Mouse (Mus musculus): ENCODE measurements around the gene Hopx. TPM values are rescaled to one million over a fixed set of nuclear protein-coding genes. Genes with fewer than 3 reads are reported as not detected.

The Hopx gene
- polyA plus RNA-seq, 1 experiment from 2014 or later: 0.37 TPM

DNA sequence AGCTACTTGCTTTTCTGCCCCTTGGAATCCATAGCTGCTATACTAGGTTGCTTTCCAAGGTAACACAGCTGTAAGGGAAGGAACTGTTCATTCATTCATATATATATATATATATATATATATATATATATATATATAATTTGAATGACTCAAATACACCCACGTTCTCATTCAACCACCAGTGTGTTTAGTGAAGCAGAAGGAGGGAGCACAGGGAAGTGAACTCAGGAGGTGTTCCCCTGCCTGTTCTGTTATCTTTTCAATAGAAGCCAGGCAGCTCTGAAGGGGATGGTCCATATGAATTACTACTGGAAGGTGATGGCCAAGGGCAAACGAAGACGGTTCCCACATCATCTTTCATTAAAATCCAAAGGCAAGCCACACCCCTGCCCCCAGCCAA is 27.8 kb downstream of the Hopx start:
- DNase-seq (ENCODE audit: low spot score, missing footprints): no peak
- 0 out of 2 replicates have a peak, but pooled peaks cover 5% of the 10 kb centered on the region for H3K27me3 ChIP-seq (ENCODE audit: control insufficient read depth, insufficient read depth, low read length)
- no peaks in the 10 kb centered on the region for H3K4me1 ChIP-seq (ENCODE audit: control insufficient read depth, insufficient read depth, low read length)
- no peak overlapping the region for H3K4me3 ChIP-seq (ENCODE audit: low read depth, low read length)
- H3K9me3 ChIP-seq (ENCODE audit: control insufficient read depth, low read length): no peaks in the 10 kb centered on the region
- H3K27ac ChIP-seq (ENCODE audit: low read depth, low read length): no peak overlapping the region
- H3K9ac ChIP-seq (ENCODE audit: low read length): no peak overlapping the region
- no peaks in the 10 kb centered on the region for H3K36me3 ChIP-seq (ENCODE audit: control insufficient read depth, insufficient read depth, low read length)
- ATAC-seq (ENCODE audit: low FRiP score): no peak
- WGBS: 93% methylated on average over 3 of the region's 3 CpGs
- H3K4me2 ChIP-seq: no peak overlapping the region

DNA sequence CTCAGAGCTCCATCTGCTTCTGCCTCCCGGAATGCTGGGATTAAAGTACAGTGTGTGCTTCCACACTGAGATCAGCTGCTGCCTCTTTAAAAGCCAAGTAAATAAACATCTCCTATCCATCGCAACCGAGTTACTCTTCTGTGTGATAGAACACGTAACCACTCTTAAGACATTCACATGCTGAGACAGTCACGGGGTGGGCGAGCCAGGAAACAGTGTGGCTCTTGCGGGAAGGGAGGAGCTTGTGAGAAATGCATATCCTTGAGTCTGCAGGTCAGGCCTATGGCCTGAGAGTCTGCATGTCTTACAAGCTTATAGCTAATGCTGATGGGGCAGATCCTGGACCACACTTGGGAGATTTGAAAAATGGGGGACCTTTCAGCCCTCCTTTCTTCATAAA is 28.4 kb downstream of the Hopx start:
- H3K36me3 ChIP-seq (ENCODE audit: control insufficient read depth, insufficient read depth, low read length): no peaks in the 10 kb centered on the region
- H3K27ac ChIP-seq (ENCODE audit: low read depth, low read length): no peak overlapping the region
- H3K27me3 ChIP-seq (ENCODE audit: control insufficient read depth, insufficient read depth, low read length): 0 out of 2 replicates have a peak, but pooled peaks cover under 1% of the 10 kb centered on the region
- WGBS: 95% methylated on average over 7 of the region's 7 CpGs
- H3K4me1 ChIP-seq (ENCODE audit: control insufficient read depth, insufficient read depth, low read length): no peaks in the 10 kb centered on the region
- no peak overlapping the region for H3K4me3 ChIP-seq (ENCODE audit: low read depth, low read length)
- H3K9me3 ChIP-seq (ENCODE audit: control insufficient read depth, low read length): no peaks in the 10 kb centered on the region
- no peak for ATAC-seq (ENCODE audit: low FRiP score)
- no peak overlapping the region for H3K4me2 ChIP-seq
- DNase-seq (ENCODE audit: low spot score, missing footprints): peak; percentile 69
- H3K9ac ChIP-seq (ENCODE audit: low read length): no peak overlapping the region

DNA sequence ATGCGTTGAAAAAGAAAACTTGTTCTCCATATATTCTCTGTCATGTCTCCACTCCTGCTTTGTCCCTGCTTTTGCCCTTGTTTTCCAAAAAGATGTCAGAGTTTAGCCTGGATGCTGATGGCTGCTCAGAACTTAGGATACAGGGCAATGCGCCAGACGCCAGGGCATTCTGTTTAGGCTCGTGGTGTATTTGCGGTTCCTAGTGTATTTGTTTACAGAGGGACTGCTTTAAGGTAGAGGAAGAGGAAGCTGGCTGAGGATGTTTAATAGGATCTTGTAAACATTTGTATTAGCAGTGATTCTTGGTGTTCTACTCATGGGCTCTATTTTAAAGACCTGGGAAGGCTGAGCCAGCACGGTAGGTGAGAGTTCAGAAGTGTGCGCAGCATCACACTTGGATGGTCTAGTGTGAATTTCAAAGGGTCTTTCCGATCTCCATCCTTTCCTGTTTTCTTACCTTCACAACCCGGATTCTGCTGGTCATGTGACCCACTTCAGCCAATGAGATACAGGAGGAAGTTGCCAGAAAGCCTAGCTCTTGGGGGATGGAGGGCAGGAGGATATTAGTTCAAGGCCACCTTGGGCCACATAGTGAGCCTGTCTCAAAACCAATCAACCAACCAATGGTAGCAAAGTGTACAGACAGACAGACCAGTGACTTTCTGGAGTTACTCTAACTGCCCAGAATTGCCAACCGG is 29.0 kb downstream of the Hopx start:
- H3K4me1 ChIP-seq (ENCODE audit: control insufficient read depth, insufficient read depth, low read length): no peaks in the 10 kb centered on the region
- no peak overlapping the region for H3K27ac ChIP-seq (ENCODE audit: low read depth, low read length)

DNA sequence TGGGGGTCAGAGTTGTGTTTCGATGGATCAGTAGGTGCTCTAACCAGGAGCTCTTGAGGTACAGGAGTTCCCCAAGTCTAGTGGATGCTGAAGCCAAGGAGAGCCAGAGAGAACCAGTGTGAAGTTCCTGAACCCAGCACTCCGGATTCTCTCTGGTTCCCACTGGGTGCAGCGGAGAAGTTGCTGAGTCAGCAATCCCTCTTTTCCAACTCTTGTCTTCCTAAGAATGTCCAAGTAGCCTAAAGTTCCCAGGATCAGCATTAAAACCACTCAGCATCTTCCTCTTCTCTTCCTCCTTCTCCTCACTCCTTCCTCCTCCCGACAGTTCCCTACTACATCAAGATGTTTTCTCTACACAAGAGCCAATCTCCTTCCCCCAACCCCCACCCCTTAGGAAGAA is 30.5 kb downstream of the Hopx start:
- no peaks in the 10 kb centered on the region for H3K4me1 ChIP-seq (ENCODE audit: control insufficient read depth, insufficient read depth, low read length)
- H3K27ac ChIP-seq (ENCODE audit: low read depth, low read length): no peak overlapping the region
- H3K9me3 ChIP-seq (ENCODE audit: control insufficient read depth, low read length): no peaks in the 10 kb centered on the region
- WGBS: 90% methylated on average over 4 of the region's 4 CpGs
- H3K9ac ChIP-seq (ENCODE audit: low read length): no peak overlapping the region
- peak; percentile 49 for DNase-seq (ENCODE audit: low spot score, missing footprints)
- ATAC-seq (ENCODE audit: low FRiP score): no peak
- H3K27me3 ChIP-seq (ENCODE audit: control insufficient read depth, insufficient read depth, low read length): no peaks in the 10 kb centered on the region
- no peak overlapping the region for H3K4me2 ChIP-seq
- H3K4me3 ChIP-seq (ENCODE audit: low read depth, low read length): no peak overlapping the region
- no peaks in the 10 kb centered on the region for H3K36me3 ChIP-seq (ENCODE audit: control insufficient read depth, insufficient read depth, low read length)

More for the DNA sequence above, 29.0 kb downstream of the Hopx start:
- ATAC-seq (ENCODE audit: low FRiP score) (no peak), DNase-seq (ENCODE audit: low spot score, missing footprints) (no peak)
- 90% methylated on average over 10 of the region's 10 CpGs for WGBS
- Histone ChIP-seq H3K36me3 (ENCODE audit: control insufficient read depth, insufficient read depth, low read length) (no peaks in the 10 kb centered on the region), H3K4me3 (ENCODE audit: low read depth, low read length) (no peak overlapping the region), H3K9ac (ENCODE audit: low read length) (no peak overlapping the region), H3K27me3 (ENCODE audit: control insufficient read depth, insufficient read depth, low read length) (no peaks in the 10 kb centered on the region), H3K4me2 (no peak overlapping the region), H3K9me3 (ENCODE audit: control insufficient read depth, low read length) (no peaks in the 10 kb centered on the region)

DNA sequence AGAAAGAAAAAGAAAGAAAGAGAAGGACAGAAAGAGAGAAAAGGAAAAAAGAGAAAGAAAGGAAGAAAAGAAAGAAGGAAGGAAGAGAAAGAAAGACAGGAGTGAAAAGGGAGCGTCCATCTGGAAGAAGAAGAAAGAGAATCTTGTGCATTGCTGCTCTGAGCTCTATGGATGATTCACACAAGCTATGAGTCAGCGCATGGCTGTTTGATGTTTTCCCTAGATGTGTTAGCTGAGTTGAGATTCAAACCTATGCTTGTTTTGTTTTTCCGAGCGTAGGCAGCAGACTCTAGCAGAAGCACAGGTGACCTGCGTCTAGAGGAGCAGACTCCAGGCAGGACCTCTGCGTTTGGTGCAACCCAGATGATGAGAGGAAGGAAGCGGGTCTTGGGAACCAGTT is 32.2 kb downstream of the Hopx start:
- no peaks in the 10 kb centered on the region for H3K36me3 ChIP-seq (ENCODE audit: control insufficient read depth, insufficient read depth, low read length)
- 87% methylated on average over 7 of the region's 7 CpGs for WGBS
- ATAC-seq (ENCODE audit: low FRiP score) (no peak), DNase-seq (ENCODE audit: low spot score, missing footprints) (no peak)
- H3K27ac ChIP-seq (ENCODE audit: low read depth, low read length): no peak overlapping the region
- H3K27me3 ChIP-seq (ENCODE audit: control insufficient read depth, insufficient read depth, low read length): no peaks in the 10 kb centered on the region
- no peaks in the 10 kb centered on the region for H3K4me1 ChIP-seq (ENCODE audit: control insufficient read depth, insufficient read depth, low read length)
- H3K9me3 ChIP-seq (ENCODE audit: control insufficient read depth, low read length): no peaks in the 10 kb centered on the region
- H3K4me3 ChIP-seq (ENCODE audit: low read depth, low read length): no peak overlapping the region
- H3K9ac ChIP-seq (ENCODE audit: low read length): no peak overlapping the region
- H3K4me2 ChIP-seq: no peak overlapping the region

DNA sequence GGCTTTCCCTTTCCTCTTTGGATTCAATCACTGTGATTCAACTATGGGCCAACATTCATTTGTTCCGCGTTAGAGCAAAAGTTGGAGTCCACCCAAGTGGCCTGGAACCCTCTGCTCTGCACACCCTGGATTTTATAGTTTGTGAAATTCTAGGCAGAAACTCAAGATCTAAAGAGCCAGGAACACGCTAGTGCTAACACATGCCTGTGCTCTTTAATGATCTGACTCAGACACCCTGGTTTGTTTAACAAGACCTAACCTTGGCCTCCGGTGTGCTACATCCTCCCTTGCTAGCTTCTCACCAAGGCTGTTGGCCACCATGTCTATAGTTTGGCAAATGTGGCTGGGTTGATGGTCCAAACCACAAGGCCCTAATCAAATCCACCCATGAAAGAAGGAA is 34.2 kb downstream of the Hopx start:
- no peak overlapping the region for H3K4me2 ChIP-seq
- DNase-seq (ENCODE audit: low spot score, missing footprints): no peak

DNA sequence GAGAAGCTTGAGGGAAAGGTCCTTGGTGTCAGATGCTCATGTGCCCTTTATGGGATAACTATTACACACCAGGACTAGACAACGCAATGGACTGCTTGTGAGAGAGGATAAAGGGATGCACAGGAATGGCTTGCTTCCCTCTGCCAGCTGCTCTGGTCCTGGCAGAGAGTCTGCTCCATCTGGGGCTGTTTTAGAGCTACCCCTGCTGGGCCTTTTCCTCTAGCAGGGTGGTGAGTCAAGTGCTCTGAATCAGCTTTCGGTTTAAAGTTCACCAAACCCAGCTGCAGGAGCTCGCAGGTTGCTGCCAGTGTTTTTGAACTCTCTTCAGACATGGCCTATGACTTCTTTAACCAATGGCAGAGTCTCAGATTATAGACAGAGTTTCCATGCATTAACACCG is 39.0 kb downstream of the Hopx start:
- Histone ChIP-seq H3K27me3 (ENCODE audit: control insufficient read depth, insufficient read depth, low read length) (no peaks in the 10 kb centered on the region), H3K27ac (ENCODE audit: low read depth, low read length) (no peak overlapping the region), H3K4me2 (no peak overlapping the region), H3K9ac (ENCODE audit: low read length) (no peak overlapping the region), H3K4me1 (ENCODE audit: control insufficient read depth, insufficient read depth, low read length) (no peaks in the 10 kb centered on the region), H3K9me3 (ENCODE audit: control insufficient read depth, low read length) (no peaks in the 10 kb centered on the region), H3K4me3 (ENCODE audit: low read depth, low read length) (no peak overlapping the region), H3K36me3 (ENCODE audit: control insufficient read depth, insufficient read depth, low read length) (no peaks in the 10 kb centered on the region)
- WGBS: 83% methylated on average over 4 of the region's 4 CpGs
- DNase-seq (ENCODE audit: low spot score, missing footprints) (no peak), ATAC-seq (ENCODE audit: low FRiP score) (no peak)

More for the DNA sequence above, 34.2 kb downstream of the Hopx start:
- no peaks in the 10 kb centered on the region for H3K27me3 ChIP-seq (ENCODE audit: control insufficient read depth, insufficient read depth, low read length)
- no peak overlapping the region for H3K9ac ChIP-seq (ENCODE audit: low read length)
- H3K9me3 ChIP-seq (ENCODE audit: control insufficient read depth, low read length): no peaks in the 10 kb centered on the region
- no peaks in the 10 kb centered on the region for H3K36me3 ChIP-seq (ENCODE audit: control insufficient read depth, insufficient read depth, low read length)
- no peak overlapping the region for H3K4me3 ChIP-seq (ENCODE audit: low read depth, low read length)
- no peak overlapping the region for H3K27ac ChIP-seq (ENCODE audit: low read depth, low read length)
- no peak for ATAC-seq (ENCODE audit: low FRiP score)
- 99% methylated on average over 4 of the region's 4 CpGs for WGBS
- no peaks in the 10 kb centered on the region for H3K4me1 ChIP-seq (ENCODE audit: control insufficient read depth, insufficient read depth, low read length)

DNA sequence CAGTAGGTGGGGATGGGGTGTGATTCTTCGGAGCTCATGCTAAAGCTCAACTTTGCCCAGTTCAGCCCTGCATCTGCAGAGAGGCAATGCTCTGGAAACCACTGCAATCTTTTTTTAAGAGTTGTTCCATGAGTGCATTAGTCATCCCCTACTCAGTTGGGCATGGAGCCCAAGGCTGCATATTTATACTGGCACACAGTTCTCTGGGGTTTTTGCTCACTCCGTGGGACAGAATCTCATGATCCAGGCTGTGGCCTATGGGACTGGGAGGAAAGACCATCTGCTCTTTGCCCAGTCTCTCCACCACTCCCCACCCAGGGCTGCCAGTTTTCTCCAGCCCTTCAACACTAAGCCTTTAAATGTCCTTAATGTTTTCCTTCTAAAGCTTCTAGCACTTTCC is 40.0 kb downstream of the Hopx start:
- no peak for DNase-seq (ENCODE audit: low spot score, missing footprints)
- H3K27ac ChIP-seq (ENCODE audit: low read depth, low read length): no peak overlapping the region
- ATAC-seq (ENCODE audit: low FRiP score): no peak
- no peak overlapping the region for H3K4me2 ChIP-seq
- no peaks in the 10 kb centered on the region for H3K36me3 ChIP-seq (ENCODE audit: control insufficient read depth, insufficient read depth, low read length)
- H3K9me3 ChIP-seq (ENCODE audit: control insufficient read depth, low read length): no peaks in the 10 kb centered on the region
- 96% methylated on average over 2 of the region's 2 CpGs for WGBS
- H3K9ac ChIP-seq (ENCODE audit: low read length): no peak overlapping the region
- H3K4me3 ChIP-seq (ENCODE audit: low read depth, low read length): no peak overlapping the region
- H3K27me3 ChIP-seq (ENCODE audit: control insufficient read depth, insufficient read depth, low read length): no peaks in the 10 kb centered on the region
- H3K4me1 ChIP-seq (ENCODE audit: control insufficient read depth, insufficient read depth, low read length): no peaks in the 10 kb centered on the region

DNA sequence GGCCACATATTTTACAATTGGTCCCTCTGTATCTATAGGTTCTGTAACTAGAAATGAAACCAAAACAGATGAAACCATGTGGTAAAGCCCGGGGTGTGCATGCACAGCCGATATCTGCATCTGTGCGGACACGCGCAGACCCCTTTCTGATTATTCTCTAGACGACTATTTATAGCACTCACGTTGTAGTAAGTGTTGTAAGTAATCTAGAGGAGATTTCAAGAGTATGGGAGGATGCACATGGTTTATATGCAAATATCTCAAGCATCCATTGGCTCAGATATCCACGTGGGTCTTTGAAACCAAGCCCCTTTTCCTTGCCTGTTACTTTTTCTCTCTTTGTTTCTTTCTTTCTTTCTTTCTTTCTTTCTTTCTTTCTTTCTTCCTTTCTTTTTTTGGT is 41.1 kb downstream of the Hopx start:
- no peak overlapping the region for H3K4me2 ChIP-seq
- H3K9ac ChIP-seq (ENCODE audit: low read length): no peak overlapping the region
- no peak for ATAC-seq (ENCODE audit: low FRiP score)
- no peak for DNase-seq (ENCODE audit: low spot score, missing footprints)
- H3K9me3 ChIP-seq (ENCODE audit: control insufficient read depth, low read length): no peaks in the 10 kb centered on the region
- no peak overlapping the region for H3K4me3 ChIP-seq (ENCODE audit: low read depth, low read length)
- no peak overlapping the region for H3K27ac ChIP-seq (ENCODE audit: low read depth, low read length)
- H3K27me3 ChIP-seq (ENCODE audit: control insufficient read depth, insufficient read depth, low read length): no peaks in the 10 kb centered on the region
- H3K36me3 ChIP-seq (ENCODE audit: control insufficient read depth, insufficient read depth, low read length): no peaks in the 10 kb centered on the region
- 90% methylated on average over 8 of the region's 8 CpGs for WGBS
- H3K4me1 ChIP-seq (ENCODE audit: control insufficient read depth, insufficient read depth, low read length): no peaks in the 10 kb centered on the region

Data from midbrain, embryonic 11.5 days (tissue).